Mouse (Mus musculus): ENCODE data around the gene Iqcf3.

DNA sequence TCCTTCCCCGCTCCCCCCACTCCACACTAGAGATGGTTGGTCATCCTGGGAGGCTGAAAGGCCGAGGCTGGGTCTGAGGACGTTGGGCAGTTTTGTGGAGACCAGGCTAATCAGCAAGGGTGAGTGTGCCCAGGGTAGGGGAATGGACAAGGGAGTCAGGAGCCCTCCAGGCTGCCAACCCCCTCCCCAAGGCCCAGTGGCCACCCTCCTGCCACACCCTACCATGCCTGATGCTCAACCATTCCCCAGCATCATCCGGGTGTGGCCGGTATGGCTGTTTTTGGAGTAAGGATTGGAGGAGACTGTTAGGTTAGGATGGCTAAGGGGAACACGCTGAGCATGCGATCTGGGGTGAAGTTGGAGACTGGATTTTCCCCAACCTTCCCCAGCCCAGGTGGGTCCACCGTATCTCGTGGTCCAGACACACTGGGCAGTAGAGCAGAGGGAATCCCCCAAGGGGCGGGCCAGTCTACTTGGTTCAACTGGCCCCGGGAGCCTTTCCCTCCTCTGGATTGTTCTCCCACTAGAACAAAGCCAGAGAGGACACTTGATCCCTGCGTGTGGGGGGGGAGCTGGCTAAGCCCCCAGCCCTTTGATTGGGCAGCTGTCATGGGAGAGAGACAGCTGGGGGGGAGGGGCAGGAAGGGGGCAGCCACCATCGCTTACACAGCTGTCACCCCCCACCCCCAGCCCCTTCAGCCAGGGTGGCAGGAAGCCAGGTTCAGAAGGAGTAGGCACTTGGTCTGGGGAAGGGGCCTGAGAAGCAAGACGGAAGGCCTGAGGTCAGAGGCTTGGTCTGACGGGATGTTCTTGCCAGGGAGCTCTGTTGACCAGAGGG is 104.9 kb downstream of the Iqcf3 start:
- no peak for TF ChIP-seq TAL1 (IDR thresholded peaks at IDR 0.05; ENCODE audit: low read length)
- TF ChIP-seq GATA1 (IDR thresholded peaks at IDR 0.05; ENCODE audit: low read length) = no peak
